Mouse (Mus musculus) liver, embryonic 14.5 days (tissue): Measurements from ENCODE around the gene 4930435E12Rik.

Experiments used
- CTCF ChIP-seq: IDR thresholded peaks from 2 replicates; pipeline ENCODE4 v1.5.1; 2016; ENCODE audit warnings: antibody characterized with exemption, low read depth, control low read depth
- EP300 ChIP-seq: IDR thresholded peaks from 2 replicates; pipeline ENCODE4 v1.6.1; 2016; ENCODE audit warnings: antibody characterized with exemption, low read depth

GRCm38 (mm10) chr16:38789966-38790365 is 38.6 kb downstream of the 4930435E12Rik start:
- TF ChIP-seq CTCF (no peak), EP300 (no peak)
